Mouse (Mus musculus): ENCODE results near the gene Unc5b. TPM values are rescaled to one million over a fixed set of nuclear protein-coding genes. Genes with fewer than 3 reads are reported as not detected.
A peak's percentile ranks its signal among the peaks of the same experiment; 100 is the strongest.
"Not testable (repeated sequence)": the region's sequence is repeated elsewhere in the genome, so short reads cannot be mapped to it uniquely, and the experiment has no call there.

Gene Unc5b
- total RNA-seq, 1 experiment from 2014 or later, result 11.3 TPM

GRCm38 (mm10) chr10:60753261-60753660, 78.1 kb downstream of the Unc5b start:
- peak; percentile 30 for DNase-seq

- DNase-seq, result peak; percentile 100
Measured at GRCm38 (mm10) chr10:60752040-60753020, 79.1 kb downstream of the Unc5b start, which contains the start of gene Slc29a3. TSS of gene Slc29a3 (minus strand) at chr10:60752794.

- DNase-seq, result no peak
Measured at GRCm38 (mm10) chr10:60747667-60748212, 83.6 kb downstream of the Unc5b start.

GRCm38 (mm10) chr10:60746512-60746911, 84.9 kb downstream of the Unc5b start:
- DNase-seq, result no peak

- no peak for DNase-seq
Measured at GRCm38 (mm10) chr10:60744543-60745290, 86.7 kb downstream of the Unc5b start.

GRCm38 (mm10) chr10:60743681-60744080, 87.7 kb downstream of the Unc5b start:
- DNase-seq, result no peak

GRCm38 (mm10) chr10:60742942-60743341, 88.4 kb downstream of the Unc5b start:
- DNase-seq, result peak; percentile 55

- DNase-seq, result not testable (repeated sequence)
Measured at GRCm38 (mm10) chr10:60742296-60742695, 89.1 kb downstream of the Unc5b start.

GRCm38 (mm10) chr10:60741435-60741834, 89.9 kb downstream of the Unc5b start:
- DNase-seq, result no peak

GRCm38 (mm10) chr10:60739619-60740363, 91.6 kb downstream of the Unc5b start:
- no peak for DNase-seq

GRCm38 (mm10) chr10:60737886-60738640, 93.3 kb downstream of the Unc5b start:
- DNase-seq, result no peak

GRCm38 (mm10) chr10:60737169-60737728, 94.1 kb downstream of the Unc5b start:
- DNase-seq, result peak; percentile 82

GRCm38 (mm10) chr10:60735737-60736136, 95.6 kb downstream of the Unc5b start:
- DNase-seq, result no peak

GRCm38 (mm10) chr10:60733471-60733870, 97.9 kb downstream of the Unc5b start:
- no peak for DNase-seq

- peak; percentile 71 for DNase-seq
Measured at GRCm38 (mm10) chr10:60732397-60732861, 99.0 kb downstream of the Unc5b start.

GRCm38 (mm10) chr10:60731742-60732141, 99.6 kb downstream of the Unc5b start:
- no peak for DNase-seq

- DNase-seq, result no peak
Measured at GRCm38 (mm10) chr10:60727301-60727700, 104.1 kb downstream of the Unc5b start.

- no peak for DNase-seq
Measured at GRCm38 (mm10) chr10:60726896-60727295, 104.5 kb downstream of the Unc5b start.

GRCm38 (mm10) chr10:60724496-60724895, 106.9 kb downstream of the Unc5b start:
- no peak for DNase-seq

GRCm38 (mm10) chr10:60723345-60723744, 108.0 kb downstream of the Unc5b start:
- no peak for DNase-seq

GRCm38 (mm10) chr10:60721640-60722039, 109.7 kb downstream of the Unc5b start:
- DNase-seq, result no peak
